Mouse (Mus musculus) lung, postnatal 0 days (tissue): ENCODE data around the gene Nav3. TPM values are rescaled to one million over a fixed set of nuclear protein-coding genes. Genes with fewer than 3 reads are reported as not detected.

Source experiments
- ATAC-seq: fragments of 200-750 bp; cut with Nextera tagmentation; 2 replicates; pipeline ENCODE4 v1.8.0; 2017; ENCODE audit warnings: moderate library complexity
- DNase-seq: peaks from one replicate; pipeline ENCODE4 v3.0.0-alpha.2; 2016; ENCODE audit warnings: low spot score
- H3K27ac ChIP-seq: fragments of 300-500 bp; sonication (generic); 2 replicates; pipeline ENCODE4 v1.5.1; 2014; ENCODE audit warnings: antibody characterized with exemption, mild to moderate bottlenecking, low read length, mixed read lengths
- H3K27me3 ChIP-seq: fragments of 300-500 bp; sonication (generic); replicated peaks from 2 replicates; pipeline ENCODE4 v1.6.1; 2014; ENCODE audit warnings: low read length, mixed read lengths; ENCODE audit not compliant: insufficient read depth
- H3K36me3 ChIP-seq: fragments of 300-500 bp; sonication (generic); 2 replicates; pipeline ENCODE4 v1.6.1; 2014; ENCODE audit warnings: low read length, mixed read lengths; ENCODE audit not compliant: insufficient read depth
- H3K4me1 ChIP-seq: fragments of 300-500 bp; sonication (generic); 2 replicates; pipeline ENCODE4 v1.6.1; 2014; ENCODE audit warnings: antibody characterized with exemption, low read depth, low read length, mixed read lengths; ENCODE audit not compliant: insufficient read depth
- H3K4me2 ChIP-seq: fragments of 300-500 bp; sonication (generic); replicated peaks from 2 replicates; pipeline ENCODE4 v1.6.1; 2014; ENCODE audit warnings: low read depth, mild to moderate bottlenecking, low read length, moderate library complexity, mixed read lengths
- H3K4me3 ChIP-seq: fragments of 300-500 bp; sonication (generic); 2 replicates; pipeline ENCODE4 v1.5.1; 2014; ENCODE audit warnings: low read depth, low read length
- H3K9ac ChIP-seq: fragments of 300-500 bp; sonication (generic); replicated peaks from 2 replicates; pipeline ENCODE4 v1.6.1; 2014; ENCODE audit warnings: low read depth, mild to moderate bottlenecking
- H3K9me3 ChIP-seq: fragments of 300-500 bp; sonication (generic); 2 replicates; pipeline ENCODE4 v1.6.1; 2016; ENCODE audit warnings: low read length, mixed read lengths
- CTCF ChIP-seq: IDR thresholded peaks from 2 replicates; pipeline ENCODE4 v1.5.1; 2016; ENCODE audit warnings: antibody characterized with exemption, mild to moderate bottlenecking
- EP300 ChIP-seq: IDR thresholded peaks from 2 replicates; pipeline ENCODE4 v1.6.1; 2016; ENCODE audit warnings: antibody characterized with exemption, mild to moderate bottlenecking, control low read depth
- WGBS: fragments of 180-500 bp; shearing (Covaris S2); extraction: QIAGEN DNeasy Blood & Tissue Kit; methylation state at CpG from one replicate; pipeline ENCODE4 v1.1.7; 2014; 5-methylcytosine and 5-hydroxymethylcytosine counted together
- polyA plus RNA-seq: library from polyadenylated mRNA; unstranded; fragments of >200 nt; fragmentation: Nextera tagmentation; extraction: Ambion mirVana; gene quantifications from 2 replicates; pipeline ENCODE4 v1.2.1, GENCODE M21; 2015

The Nav3 gene
- polyA plus RNA-seq, 1 experiment from 2014 or later = 0.33 TPM

DNA sequence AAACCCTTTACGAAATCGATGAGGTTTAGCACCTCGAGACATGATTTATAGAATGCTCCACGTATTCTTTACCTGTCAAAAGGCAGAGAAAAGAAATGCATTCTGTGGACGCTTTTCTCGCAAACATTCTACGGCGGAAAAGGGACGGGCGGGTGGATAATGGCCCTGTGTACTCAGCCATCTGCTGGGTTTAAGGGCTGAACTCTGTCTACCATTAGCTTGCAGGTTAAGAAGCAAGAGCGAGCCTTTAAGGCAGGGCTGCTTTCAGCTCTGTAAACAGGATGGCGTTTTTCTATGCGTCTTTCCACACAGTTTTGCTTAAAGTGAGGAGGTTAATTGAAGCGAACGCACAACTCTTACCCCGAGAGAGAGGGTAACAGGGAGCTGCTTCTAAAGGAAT, 818.3 kb downstream of the Nav3 start:
- no peak for DNase-seq
- no peaks in the 10 kb centered on the region for H3K4me1 ChIP-seq
- no peak for TF ChIP-seq CTCF
- TF ChIP-seq EP300 = no peak
- H3K9me3 ChIP-seq = no peaks in the 10 kb centered on the region
- H3K9ac ChIP-seq = no peak overlapping the region
- no peak for ATAC-seq
- no peaks in the 10 kb centered on the region for H3K36me3 ChIP-seq
- no peak overlapping the region for H3K4me3 ChIP-seq
- 64% methylated on average over 16 of the region's 16 CpGs for WGBS
- no peak overlapping the region for H3K27ac ChIP-seq
- H3K27me3 ChIP-seq = no peaks in the 10 kb centered on the region
- no peak overlapping the region for H3K4me2 ChIP-seq
